Mouse (Mus musculus) cortical plate, adult 2 months (tissue): ENCODE measurements at regions not wholly inside any gene's neighbourhood (a gene's known extent, or its start where the extent isn't known, plus 50 kb on each side); places are given as distances from the start of the nearest gene placed in this dataset.
A peak's percentile ranks its signal among the peaks of the same experiment; 100 is the strongest.

Experiments
- H3K27ac ChIP-seq: fragments of 200-500 bp; 2 replicates; pipeline ENCODE4 v1.5.1; 2012; ENCODE audit warnings: low read length, control low read depth, inconsistent platforms; ENCODE audit not compliant: insufficient read depth
- H3K4me1 ChIP-seq: fragments of 200-500 bp; 2 replicates; pipeline ENCODE4 v1.6.1; 2011; ENCODE audit warnings: low read length; ENCODE audit not compliant: control insufficient read depth, insufficient read depth
- H3K4me3 ChIP-seq: fragments of 200-500 bp; 2 replicates; pipeline ENCODE4 v1.5.1; 2011; ENCODE audit warnings: mild to moderate bottlenecking, low read length, control low read depth; ENCODE audit not compliant: insufficient read depth
- CTCF ChIP-seq: fragments of 200-500 bp; IDR thresholded peaks from 2 replicates; pipeline ENCODE4 v1.5.1; 2011; ENCODE audit warnings: mild to moderate bottlenecking, control low read depth, low read length; ENCODE audit not compliant: insufficient read depth; ENCODE audit errors: extremely low read depth
- POLR2A ChIP-seq: fragments of 200-500 bp; IDR thresholded peaks from 2 replicates; pipeline ENCODE4 v1.6.1; 2011; ENCODE audit warnings: mild to moderate bottlenecking, low read length, control low read depth; ENCODE audit not compliant: insufficient read depth; ENCODE audit errors: extremely low read depth

DNA sequence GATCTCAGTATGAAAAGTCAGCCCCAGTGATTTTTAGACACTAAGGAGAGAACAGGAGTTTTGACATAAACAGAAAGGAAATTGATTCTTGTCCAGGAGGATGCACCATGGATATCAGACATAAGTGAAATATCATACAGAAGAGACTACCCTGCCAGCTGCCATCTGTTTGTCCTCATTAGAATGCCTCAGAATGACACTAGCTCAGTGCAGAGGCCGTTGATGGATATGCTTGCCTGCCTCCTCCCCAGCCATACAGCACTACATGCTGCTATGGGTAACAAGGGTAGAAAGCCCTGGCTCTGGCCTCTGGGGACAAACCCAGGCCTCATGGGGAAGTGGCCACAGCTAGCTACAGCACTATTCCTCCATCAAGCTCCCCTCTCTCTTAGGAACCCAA, 198.0 kb upstream of the Fam49a start:
- Histone ChIP-seq H3K27ac (peak overlapping the region; percentile 79), H3K4me3 (no peak overlapping the region), H3K4me1 (peaks cover 2% of the 10 kb centered on the region)
- no peak for TF ChIP-seq POLR2A
- no peak for TF ChIP-seq CTCF

DNA sequence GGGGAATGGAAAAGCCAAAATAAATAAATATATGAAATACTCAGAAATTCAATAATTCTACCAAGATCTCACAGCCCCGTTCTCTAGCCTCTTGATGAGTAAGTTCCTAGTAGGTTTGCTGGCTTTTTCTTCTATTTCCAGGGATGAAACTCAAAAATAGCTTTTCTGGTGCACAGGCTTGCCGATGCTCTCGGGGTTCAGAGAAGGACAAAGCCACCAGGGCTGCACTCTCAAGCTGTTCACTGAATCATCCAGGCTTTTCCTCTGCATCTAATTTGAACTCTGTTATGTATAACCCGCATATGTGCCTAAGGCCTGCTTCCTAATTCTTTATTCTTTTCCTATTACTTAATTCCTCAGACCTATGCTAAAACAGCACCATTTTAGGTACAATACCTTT, 197.5 kb upstream of the Fam49a start:
- H3K4me3 ChIP-seq = no peak overlapping the region
- TF ChIP-seq CTCF = no peak
- TF ChIP-seq POLR2A = no peak
- H3K4me1 ChIP-seq = peaks cover 2% of the 10 kb centered on the region
- peak overlapping the region; percentile 79 for H3K27ac ChIP-seq

DNA sequence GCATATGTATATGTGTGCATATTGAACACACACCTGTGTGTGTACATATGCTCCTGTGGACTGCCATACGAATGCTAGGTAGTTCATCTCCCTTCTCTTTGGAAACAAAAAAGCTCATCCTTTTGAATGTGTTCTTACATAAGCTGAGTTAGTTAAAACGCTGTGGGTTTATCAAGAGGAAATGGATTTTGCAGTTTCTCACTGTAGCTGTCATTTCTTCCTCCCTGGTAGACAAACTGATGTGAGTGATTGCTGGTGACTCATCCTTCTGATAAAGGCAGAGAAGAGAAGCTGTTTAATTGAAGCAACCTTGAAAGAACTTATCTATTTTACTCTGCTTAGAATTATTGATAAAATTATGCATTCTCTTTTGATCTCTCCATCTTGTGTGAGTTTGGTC, 173.6 kb upstream of the Fam49a start:
- Histone ChIP-seq H3K4me3 (no peak overlapping the region), H3K27ac (no peak overlapping the region), H3K4me1 (no peaks in the 10 kb centered on the region)
- TF ChIP-seq POLR2A = no peak
- TF ChIP-seq CTCF = no peak
